Mouse (Mus musculus): Measurements from ENCODE around the gene Gm10639.
A peak's percentile ranks its signal among the peaks of the same experiment; 100 is the strongest.
"Not testable (repeated sequence)": the region's sequence is repeated elsewhere in the genome, so short reads cannot be mapped to it uniquely, and the experiment has no call there.

The Gm10639 gene

DNA sequence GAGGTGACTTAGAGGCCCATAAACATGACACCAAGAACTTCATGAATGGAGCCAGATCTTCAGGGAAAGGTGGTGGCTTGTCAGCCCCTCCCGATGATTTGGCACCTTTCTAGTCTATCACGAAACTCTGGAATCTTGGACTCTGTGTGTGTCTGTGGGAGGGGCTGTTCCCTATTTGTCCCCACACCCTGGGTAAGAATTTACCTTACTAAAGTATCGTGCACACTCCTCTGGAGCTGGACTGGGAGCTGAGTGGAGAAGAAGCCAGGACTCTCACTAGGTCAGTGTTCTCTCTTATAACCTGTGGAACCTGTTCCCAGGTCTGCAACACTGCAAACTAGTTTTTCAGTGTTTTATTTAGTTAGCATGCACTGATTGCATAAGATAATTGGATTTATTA lies at the start of gene Gm10639:
Gene Gm10639, plus strand, starts transcription at position 201 of the 400 bp plus-strand sequence.
- DNase-seq (ENCODE audit: low spot score in 2 of 2): not testable (repeated sequence)

DNA sequence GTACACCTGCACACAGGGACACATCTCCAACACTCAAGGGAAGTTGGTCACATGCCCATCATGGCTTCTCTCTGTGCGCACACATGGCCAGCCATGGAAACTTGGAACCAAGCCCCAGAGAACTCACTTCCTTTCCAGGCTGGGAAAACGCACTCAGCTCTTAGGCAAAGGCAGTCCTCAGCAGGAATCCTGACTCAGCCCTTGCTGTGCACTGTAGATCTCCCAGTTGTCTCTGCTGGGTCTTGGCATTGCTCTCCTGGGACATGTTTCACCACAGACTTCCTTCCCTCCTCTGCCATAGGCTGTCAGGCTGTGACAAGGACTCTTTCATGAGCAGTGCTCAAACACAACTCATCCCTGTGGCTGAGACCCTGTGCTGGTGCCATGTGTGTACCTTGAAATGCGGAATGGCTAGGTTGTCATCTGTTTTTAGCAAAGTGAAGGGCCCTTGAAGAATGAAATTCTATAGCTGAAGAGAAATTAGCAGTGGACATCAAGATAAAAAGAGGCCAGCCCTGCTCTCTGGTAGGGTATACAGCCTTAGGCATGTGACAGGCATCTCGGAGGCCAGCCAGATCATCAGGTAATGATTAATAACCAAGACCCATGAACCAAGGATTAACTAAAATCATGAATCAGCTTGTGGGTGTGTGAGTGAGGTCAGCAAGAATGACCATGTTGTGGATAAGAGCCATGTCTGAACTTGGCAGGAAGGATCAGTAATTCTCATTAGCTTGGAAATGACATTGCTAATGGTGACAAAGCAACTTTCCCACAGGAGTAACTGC lies 33.8 kb upstream of the Gm10639 start:
- peak in 1 of 2 experiments; percentile 17 for DNase-seq (ENCODE audit: low spot score in 2 of 2)

DNA sequence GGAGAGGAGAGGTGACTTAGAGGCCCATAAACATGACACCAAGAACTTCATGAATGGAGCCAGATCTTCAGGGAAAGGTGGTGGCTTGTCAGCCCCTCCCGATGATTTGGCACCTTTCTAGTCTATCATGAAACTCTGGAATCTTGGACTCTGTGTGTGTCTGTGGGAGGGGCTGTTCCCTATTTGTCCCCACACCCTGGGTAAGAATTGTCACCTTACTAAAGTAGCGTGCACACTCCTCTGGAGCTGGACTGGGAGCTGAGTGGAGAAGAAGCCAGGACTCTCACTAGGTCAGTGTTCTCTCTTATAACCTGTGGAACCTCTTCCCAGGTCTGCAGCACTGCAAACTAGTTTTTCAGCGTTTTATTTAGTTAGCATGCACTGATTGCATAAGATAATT lies 32.8 kb upstream of the Gm10639 start, which contains the start of gene Gm3776:
Gene Gm3776, plus strand, starts transcription at position 216 of the 400 bp plus-strand sequence.
- not testable (repeated sequence) for DNase-seq (ENCODE audit: low spot score in 2 of 2)

- peak; percentile 45 to 55 for DNase-seq (ENCODE audit: low spot score in 2 of 2)
Measured at GRCm38 (mm10) chr9:78259688-78260087, 30.0 kb upstream of the Gm10639 start.

GRCm38 (mm10) chr9:78270945-78271344 lies 18.8 kb upstream of the Gm10639 start:
- not testable (repeated sequence) for DNase-seq (ENCODE audit: low spot score in 2 of 2)

DNA sequence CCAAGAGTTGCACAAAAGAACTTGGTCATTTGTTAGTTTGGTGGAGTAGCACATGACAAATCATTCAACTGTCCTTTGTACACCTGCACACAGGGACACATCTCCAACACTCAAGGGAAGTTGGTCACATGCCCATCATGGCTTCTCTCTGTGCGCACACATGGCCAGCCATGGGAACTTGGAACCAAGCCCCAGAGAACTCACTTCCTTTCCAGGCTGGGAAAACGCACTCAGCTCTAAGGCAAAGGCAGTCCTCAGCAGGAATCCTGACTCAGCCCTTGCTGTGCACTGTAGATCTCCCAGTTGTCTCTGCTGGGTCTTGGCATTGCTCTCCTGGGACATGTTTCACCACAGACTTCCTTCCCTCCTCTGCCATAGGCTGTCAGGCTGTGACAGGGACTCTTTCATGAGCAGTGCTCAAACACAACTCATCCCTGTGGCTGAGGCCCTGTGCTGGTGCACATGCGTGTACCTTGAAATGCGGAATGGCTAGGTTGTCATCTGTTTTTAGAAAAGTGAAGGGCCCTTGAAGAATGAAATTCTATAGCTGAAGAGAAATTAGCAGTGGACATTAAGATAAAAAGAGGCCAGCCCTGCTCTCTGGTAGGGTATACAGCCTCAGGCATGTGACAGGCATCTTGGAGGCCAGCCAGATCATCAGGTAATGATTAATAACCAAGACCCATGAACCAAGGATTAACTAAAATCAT lies 7.6 kb upstream of the Gm10639 start:
- DNase-seq (ENCODE audit: low spot score in 2 of 2): peak; percentile 10 to 20

GRCm38 (mm10) chr9:78289063-78289462 lies 660 bp upstream of the Gm10639 start:
- DNase-seq (ENCODE audit: low spot score in 2 of 2): not testable (repeated sequence)

GRCm38 (mm10) chr9:78292462-78292861 lies 2.7 kb downstream of the Gm10639 start:
- DNase-seq (ENCODE audit: low spot score in 2 of 2): not testable (repeated sequence)

GRCm38 (mm10) chr9:78293683-78294082 lies 4.0 kb downstream of the Gm10639 start:
- not testable (repeated sequence) for DNase-seq (ENCODE audit: low spot score in 2 of 2)

- DNase-seq (ENCODE audit: low spot score in 2 of 2): not testable (repeated sequence)
Measured at GRCm38 (mm10) chr9:78294781-78295180, 5.1 kb downstream of the Gm10639 start.

- peak; percentile 31 to 38 for DNase-seq (ENCODE audit: low spot score in 2 of 2)
Measured at GRCm38 (mm10) chr9:78296089-78296488, 6.4 kb downstream of the Gm10639 start.

DNA sequence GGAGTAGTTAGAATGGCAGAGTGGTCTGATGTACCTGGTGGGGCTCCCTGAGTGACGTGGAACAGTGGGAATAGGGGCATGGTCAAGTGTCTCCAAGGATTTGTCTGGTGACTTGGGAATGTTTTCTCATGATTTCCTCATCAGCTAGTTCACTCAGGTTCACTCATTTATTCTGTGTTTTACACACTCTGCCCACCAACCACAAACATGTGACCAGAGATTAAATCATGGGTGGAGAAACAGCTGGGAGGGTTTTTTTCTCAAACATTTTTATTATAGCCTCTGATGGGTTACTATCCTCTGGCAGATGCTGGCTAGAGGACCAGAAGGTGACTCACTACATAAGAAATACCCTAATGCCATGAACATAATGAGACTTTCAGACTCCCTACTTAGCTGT lies 8.5 kb downstream of the Gm10639 start:
- DNase-seq (ENCODE audit: low spot score in 2 of 2): no peak

DNA sequence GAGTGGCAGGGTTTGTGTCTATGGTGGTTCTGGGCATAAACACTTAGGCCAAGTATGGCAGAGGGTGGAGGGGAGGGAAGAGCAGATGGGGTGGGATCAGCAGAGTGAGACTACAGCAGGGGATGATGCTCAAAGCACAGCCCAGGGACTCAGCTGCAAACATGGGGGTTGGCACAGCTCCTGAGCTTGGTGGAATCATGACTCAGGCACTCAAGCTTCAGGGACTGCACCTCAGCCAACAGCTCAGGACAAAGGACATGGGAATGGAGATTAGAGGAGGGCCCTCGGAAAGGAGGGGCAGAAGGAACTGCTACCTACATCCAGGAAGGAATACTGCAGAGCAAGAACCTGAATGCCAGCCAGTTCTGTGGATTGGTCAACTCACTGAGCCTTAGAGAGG lies 9.4 kb downstream of the Gm10639 start:
- not testable (repeated sequence) for DNase-seq (ENCODE audit: low spot score in 2 of 2)

GRCm38 (mm10) chr9:78308122-78308521 lies 18.4 kb downstream of the Gm10639 start:
- DNase-seq (ENCODE audit: low spot score in 2 of 2): not testable (repeated sequence)

DNA sequence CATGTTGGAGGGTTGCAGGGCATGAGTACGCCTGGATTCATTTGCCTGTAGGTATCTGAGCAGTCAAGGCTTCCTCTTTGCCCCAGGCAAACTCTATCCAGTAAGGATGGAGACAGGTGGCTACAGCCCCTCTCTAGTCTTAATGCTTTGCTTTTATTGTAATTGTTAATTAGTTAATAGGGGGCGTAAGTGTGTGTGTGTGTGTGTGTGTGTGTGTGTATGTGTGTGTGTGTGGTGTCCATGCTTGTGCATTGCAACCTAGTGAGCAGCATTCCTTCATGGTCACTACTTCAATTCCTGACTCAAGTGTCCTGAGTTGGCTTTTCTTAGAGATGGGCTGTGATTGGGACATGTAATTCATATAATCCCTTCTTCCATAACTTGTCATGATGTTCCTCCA lies 25.0 kb downstream of the Gm10639 start, which contains the start of gene Omt2a:
Gene Omt2a, minus strand, starts transcription at position 101 of the 400 bp plus-strand sequence.
- DNase-seq (ENCODE audit: low spot score in 2 of 2): no peak

- no peak for DNase-seq (ENCODE audit: low spot score in 2 of 2)
Measured at GRCm38 (mm10) chr9:78319499-78319898, 29.8 kb downstream of the Gm10639 start.

DNA sequence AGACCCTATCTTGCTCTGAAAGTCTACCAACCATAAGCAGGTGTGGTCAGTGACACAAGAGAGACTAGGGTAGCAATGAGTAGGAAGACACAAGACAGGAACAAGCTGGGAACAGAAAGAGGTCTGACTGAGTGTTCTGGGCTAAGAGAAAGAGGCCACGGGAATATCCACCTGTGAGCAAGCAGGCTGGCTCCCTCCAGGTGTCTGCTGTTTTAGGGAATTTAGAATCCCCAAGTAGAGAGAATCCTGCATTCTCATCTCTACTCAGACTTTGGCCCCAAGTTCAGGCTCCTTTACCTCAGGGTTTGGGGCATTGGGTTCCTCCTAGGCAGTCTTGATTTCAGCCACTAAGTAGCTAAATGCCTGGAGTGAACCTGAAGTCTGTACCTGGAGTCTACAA lies 37.6 kb downstream of the Gm10639 start, which contains the start of gene Omt2b:
Gene Omt2b, plus strand, starts transcription at position 301 of the 400 bp plus-strand sequence.
- not testable (repeated sequence) for DNase-seq (ENCODE audit: low spot score in 2 of 2)

DNA sequence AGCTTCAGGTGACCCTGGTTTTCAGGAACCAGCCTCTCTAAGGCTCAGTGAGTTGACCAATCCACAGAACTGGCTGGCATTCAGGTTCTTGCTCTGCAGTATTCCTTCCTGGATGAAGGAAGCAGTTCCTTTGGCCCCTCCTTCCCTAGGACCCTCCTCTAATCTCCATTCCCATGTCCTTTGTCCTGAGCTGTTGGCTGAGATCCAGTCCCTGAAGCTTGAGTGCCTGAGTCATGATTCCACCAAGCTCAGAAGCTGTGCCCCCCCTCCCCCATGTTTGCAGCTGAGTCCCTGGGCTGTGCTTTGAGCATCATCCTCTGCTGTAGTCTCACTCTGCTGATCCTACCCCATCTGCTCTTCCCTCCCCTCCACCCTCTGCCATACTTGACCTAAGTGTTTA lies 47.3 kb downstream of the Gm10639 start:
- DNase-seq (ENCODE audit: low spot score in 2 of 2): not testable (repeated sequence)

- DNase-seq (ENCODE audit: low spot score in 2 of 2): peak in 1 of 2 experiments; percentile 28
Measured at GRCm38 (mm10) chr9:78340324-78340723, 50.6 kb downstream of the Gm10639 start.

DNA sequence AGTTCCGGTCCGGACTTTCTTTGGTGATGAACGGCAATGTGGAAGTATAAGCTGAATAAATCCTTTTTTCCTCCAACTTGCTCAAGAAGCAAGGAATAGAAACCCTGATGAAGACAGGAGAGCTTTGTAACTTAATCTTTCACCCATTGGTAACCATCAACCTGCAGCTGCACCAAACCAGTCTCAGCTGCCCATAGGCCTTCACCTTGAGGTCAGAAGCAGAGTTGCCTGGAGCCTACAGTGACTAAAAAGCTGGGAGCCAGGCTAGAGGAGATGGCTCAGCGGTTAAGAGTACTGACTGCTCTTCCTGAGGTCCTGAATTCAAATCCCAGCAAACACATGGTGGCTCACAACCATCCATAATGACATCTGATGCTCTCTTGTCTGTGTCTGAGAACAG lies 52.8 kb downstream of the Gm10639 start:
- DNase-seq (ENCODE audit: low spot score in 2 of 2): not testable (repeated sequence)

DNA sequence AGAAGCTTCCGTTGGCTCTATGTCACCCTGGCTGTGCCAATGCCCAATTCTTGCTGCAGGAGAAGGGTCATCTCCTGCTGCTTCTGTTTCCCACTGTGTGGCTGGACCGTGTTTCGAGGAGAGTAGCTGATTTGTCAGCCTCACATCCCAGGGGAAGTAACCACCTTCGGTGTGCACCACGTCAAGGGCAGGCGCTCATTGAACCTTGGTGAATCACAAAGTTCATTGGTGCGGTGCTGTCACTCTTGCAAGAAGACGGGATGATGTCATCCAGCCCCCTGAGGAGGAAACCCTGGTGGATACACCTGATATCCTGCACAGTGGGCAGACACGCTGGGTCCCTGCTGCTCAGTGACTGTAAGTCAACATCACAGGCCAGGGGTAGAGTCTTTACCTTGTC lies 53.3 kb downstream of the Gm10639 start:
- not testable (repeated sequence) for DNase-seq (ENCODE audit: low spot score in 2 of 2)

DNA sequence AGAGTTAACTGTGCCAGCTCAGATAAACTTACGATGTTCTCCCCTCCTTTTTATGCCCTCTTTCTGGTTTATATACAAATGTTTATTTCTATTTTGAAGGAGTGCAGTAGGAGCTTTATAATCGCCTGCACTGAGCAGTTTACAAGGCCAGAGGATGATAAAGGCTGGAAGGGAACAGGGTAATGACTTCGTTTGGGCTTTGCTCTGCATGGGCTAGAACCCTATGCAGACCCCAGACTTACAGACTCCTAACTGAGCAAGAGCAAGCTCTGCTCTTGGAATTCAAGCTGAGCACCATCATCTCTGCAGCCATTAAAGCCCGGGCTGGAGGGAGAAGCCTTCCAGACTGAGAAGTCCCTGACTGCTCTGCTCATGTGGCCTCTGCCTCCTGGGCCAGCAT lies 55.5 kb downstream of the Gm10639 start:
- not testable (repeated sequence) for DNase-seq (ENCODE audit: low spot score in 2 of 2)
